Mouse (Mus musculus) gastrocnemius, postnatal 25 days (tissue): ENCODE measurements around the gene Ubtf. TPM values are rescaled to one million over a fixed set of nuclear protein-coding genes. Genes with fewer than 3 reads are reported as not detected.
"Not testable (repeated sequence)": the region's sequence is repeated elsewhere in the genome, so short reads cannot be mapped to it uniquely, and the experiment has no call there.

Experiments used
- DNase-seq: peaks from one replicate; pipeline ENCODE4 v3.0.0; 2022
- total RNA-seq, 2 experiments: library from RNA; stranded (reverse); gene quantifications; 1 replicate in 1 of 2; 2 replicates in 1 of 2; pipeline ENCODE4 v1.2.3; 2021

Ubtf gene
- total RNA-seq, 2 experiments from 2014 or later = 36.6 to 37.8 TPM

GRCm38 (mm10) chr11:102295598-102296471 is 23.7 kb downstream of the Ubtf start:
- peak; percentile 76 for DNase-seq

- no peak for DNase-seq
Observed at GRCm38 (mm10) chr11:102294887-102295597, 24.5 kb downstream of the Ubtf start.

- no peak for DNase-seq
Observed at GRCm38 (mm10) chr11:102294416-102294815, 25.1 kb downstream of the Ubtf start.

- no peak for DNase-seq
Observed at GRCm38 (mm10) chr11:102293971-102294370, 25.6 kb downstream of the Ubtf start.

- DNase-seq = no peak
Observed at GRCm38 (mm10) chr11:102291051-102291535, 28.4 kb downstream of the Ubtf start.

GRCm38 (mm10) chr11:102290141-102290540 is 29.4 kb downstream of the Ubtf start:
- no peak for DNase-seq

- DNase-seq = no peak
Observed at GRCm38 (mm10) chr11:102289511-102290100, 29.9 kb downstream of the Ubtf start.

GRCm38 (mm10) chr11:102288913-102289312 is 30.6 kb downstream of the Ubtf start:
- no peak for DNase-seq

- no peak for DNase-seq
Observed at GRCm38 (mm10) chr11:102288027-102288804, 31.3 kb downstream of the Ubtf start.

GRCm38 (mm10) chr11:102287485-102287884 is 32.1 kb downstream of the Ubtf start:
- DNase-seq = no peak

GRCm38 (mm10) chr11:102285095-102285834 is 34.3 kb downstream of the Ubtf start:
- no peak for DNase-seq

GRCm38 (mm10) chr11:102284501-102285094 is 34.9 kb downstream of the Ubtf start, which contains the start of gene Tmub2:
Gene Tmub2 (plus strand): TSS chr11:102284931.
- DNase-seq = peak; percentile 93

- DNase-seq = no peak
Observed at GRCm38 (mm10) chr11:102283922-102284321, 35.6 kb downstream of the Ubtf start.

- DNase-seq = not testable (repeated sequence)
Observed at GRCm38 (mm10) chr11:102280267-102280666, 39.3 kb downstream of the Ubtf start.

- peak; percentile 70 for DNase-seq
Observed at GRCm38 (mm10) chr11:102279595-102279994, 39.9 kb downstream of the Ubtf start.

GRCm38 (mm10) chr11:102277754-102278153 is 41.8 kb downstream of the Ubtf start:
- DNase-seq = peak; percentile 53

- no peak for DNase-seq
Observed at GRCm38 (mm10) chr11:102276411-102276915, 43.1 kb downstream of the Ubtf start.

GRCm38 (mm10) chr11:102268520-102269244 is 50.9 kb downstream of the Ubtf start, which contains the start of gene Asb16:
Gene Asb16 (plus strand): TSS chr11:102268743.
- no peak for DNase-seq

- peak; percentile 73 for DNase-seq
Observed at GRCm38 (mm10) chr11:102267480-102267879, 52.1 kb downstream of the Ubtf start.
